Mouse (Mus musculus): ENCODE results near the gene Fam13a.

The Fam13a gene

GRCm38 (mm10) chr6:58998528-58998927 lies 25.8 kb downstream of the Fam13a start:
- no peak for DNase-seq

DNA sequence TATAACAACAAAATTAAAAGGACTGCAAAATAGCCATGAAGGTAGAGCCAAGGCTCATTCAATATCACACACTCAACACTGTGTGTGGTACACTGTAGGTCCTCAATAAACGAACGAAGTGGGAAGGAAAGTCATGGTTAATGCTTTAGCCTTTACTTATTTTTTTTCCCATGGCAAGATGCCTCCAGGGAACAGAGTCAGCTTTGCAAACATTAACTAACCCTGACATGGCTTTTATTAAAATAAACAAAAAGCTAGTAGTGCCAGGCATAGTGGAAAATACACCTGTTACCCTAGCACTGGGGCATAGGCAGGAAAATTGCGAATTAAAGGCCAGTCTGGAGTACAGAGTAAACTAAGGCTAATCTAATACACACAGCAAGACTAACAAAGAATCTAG lies 35.2 kb downstream of the Fam13a start:
- DNase-seq = no peak

GRCm38 (mm10) chr6:58988706-58989105 lies 35.6 kb downstream of the Fam13a start:
- DNase-seq = no peak

DNA sequence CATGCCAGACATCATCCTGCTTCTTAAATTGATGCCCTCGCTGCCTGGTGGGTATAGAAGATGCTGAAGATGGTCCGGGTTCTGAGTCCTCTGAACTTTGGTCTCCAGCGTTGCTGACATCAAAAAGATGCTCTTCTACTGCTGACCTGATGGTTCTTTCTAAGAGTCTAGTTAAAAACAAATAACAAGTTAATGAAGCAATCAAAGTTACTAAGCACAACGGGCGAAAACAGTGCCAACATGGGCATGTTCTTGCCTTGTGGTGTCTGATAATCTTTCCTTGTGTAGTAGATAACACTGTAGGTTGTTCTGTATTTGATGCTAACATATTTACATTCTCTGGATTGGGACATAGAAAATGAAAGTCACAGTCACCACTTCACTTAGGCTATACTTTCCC lies 37.2 kb downstream of the Fam13a start:
- DNase-seq = no peak

- no peak for DNase-seq
These were observed 39.2 kb downstream of the Fam13a start for GRCm38 (mm10) chr6:58985186-58985585.

- no peak for DNase-seq
These were observed 49.1 kb downstream of the Fam13a start for GRCm38 (mm10) chr6:58975249-58975648.

GRCm38 (mm10) chr6:58974428-58974827 lies 49.9 kb downstream of the Fam13a start:
- no peak for DNase-seq

DNA sequence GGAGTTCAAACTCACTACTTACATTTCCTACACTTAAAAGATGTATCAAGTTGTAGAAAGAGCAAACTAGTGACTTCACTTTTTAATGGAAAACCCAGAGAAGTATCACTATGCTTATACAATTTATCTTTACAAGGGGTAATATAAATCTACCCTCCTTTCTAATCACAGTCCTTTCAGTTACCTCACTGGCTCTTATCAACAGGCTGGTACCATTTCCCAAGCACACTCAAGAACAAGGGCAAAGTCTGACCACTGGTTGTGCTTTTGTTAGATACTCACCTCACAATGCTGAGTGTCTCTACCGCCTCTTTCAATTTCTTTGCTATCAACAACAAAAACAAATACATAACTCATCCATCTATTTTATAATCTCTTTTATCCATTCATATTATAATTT lies 51.5 kb downstream of the Fam13a start:
- DNase-seq = no peak

- peak; percentile 23 to 41 for DNase-seq
These were observed 56.1 kb downstream of the Fam13a start for GRCm38 (mm10) chr6:58968272-58968671.

GRCm38 (mm10) chr6:58965071-58965831 lies 59.1 kb downstream of the Fam13a start:
- peak in 1 of 2 experiments; percentile 13 for DNase-seq

- DNase-seq = no peak
These were observed 59.8 kb downstream of the Fam13a start for GRCm38 (mm10) chr6:58964565-58964964.

GRCm38 (mm10) chr6:58964091-58964490 lies 60.3 kb downstream of the Fam13a start:
- no peak for DNase-seq

DNA sequence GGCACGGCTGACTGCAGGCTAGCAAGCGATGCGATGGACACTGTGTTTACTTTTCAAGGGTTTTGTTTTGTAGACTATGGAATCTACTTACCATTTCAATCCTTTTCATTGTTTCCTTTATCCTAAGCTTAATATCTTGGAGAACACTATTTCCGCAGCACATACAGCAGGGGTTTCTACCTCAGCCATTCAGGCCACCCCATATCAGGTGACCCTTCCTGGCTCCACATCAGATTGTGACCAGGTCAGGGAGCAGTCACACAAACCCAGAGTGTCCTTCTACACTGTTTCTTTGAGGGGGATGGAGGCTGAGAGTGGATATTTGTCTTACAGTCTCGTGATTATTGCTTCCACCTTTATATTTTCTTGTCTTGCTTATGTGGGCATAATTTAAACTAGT lies 61.7 kb downstream of the Fam13a start:
- DNase-seq = no peak

DNA sequence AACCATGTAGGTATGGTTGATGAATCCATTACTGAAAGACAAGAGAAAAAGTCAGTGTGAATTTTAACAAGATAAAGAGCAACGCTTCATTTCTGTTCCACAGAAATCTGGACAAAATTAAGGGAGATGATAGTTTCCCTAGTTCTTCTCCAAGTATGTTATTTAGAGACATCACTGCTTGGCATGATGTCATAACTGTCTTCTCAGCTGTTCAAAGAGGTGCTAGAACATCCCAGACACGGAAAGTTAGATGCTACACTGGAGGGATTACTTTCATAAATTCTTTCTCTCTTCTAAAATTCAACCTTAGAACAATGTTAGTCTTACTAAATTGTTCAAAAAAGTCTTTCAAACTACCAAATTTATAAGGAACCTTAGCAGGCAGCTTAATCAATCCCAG lies 63.8 kb downstream of the Fam13a start:
- no peak for DNase-seq

DNA sequence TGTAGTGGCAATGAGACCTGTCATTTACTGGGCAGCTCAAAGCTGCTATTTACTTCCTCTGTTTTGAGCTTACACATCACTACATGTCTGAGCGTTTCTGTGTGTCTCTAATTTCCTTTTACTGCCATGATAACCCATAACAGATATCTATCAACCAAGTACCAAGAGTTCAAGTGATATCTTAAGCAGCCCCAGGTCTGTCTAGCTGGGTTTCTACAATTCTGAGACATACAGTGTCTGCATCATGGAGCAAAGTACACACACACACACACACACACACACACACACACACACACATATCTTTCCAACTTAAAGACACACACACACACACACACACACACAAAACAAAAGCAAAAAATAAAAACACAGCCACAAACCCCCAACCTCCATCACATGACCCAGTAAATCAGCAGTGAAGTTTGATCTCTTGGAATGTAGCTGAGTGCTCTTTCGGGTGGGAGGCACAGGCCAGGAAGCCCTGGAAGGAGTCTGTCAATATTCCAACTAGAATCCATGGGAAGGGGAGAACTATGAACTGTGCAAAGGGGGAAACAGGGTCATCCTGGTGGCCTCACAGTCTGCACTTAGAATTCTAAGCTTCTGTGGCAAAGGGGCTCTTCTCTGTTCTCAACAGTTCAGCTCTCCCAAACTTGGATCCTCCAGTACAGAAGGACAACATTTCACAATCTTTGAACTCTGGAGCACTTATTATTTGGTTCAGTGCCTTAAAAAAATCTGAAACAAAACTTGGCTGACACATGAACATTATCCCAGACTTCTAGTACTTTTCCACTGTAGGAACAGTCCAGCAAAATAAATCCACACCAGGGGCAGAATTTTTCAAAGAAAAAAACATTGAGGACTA lies 73.0 kb downstream of the Fam13a start:
- DNase-seq = peak in 1 of 2 experiments; percentile 13

DNA sequence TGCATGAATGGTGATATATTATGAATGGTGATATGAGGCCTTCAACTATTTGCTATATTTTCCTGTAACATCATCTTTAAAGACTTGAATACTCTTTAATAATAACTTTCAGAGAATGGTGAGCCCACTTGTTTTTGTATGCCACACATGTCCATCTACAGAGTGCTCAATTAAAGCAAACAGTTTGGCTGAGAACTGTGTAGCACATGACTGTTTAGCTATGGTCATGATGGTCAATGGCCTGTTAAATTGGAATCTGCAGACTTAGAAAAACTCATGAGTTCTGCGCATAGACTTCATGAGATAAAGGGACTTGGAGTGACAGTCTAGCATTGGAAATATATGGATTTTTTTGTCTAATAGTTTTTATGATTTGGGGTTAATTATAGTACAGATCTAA lies 73.9 kb downstream of the Fam13a start:
- no peak for DNase-seq

DNA sequence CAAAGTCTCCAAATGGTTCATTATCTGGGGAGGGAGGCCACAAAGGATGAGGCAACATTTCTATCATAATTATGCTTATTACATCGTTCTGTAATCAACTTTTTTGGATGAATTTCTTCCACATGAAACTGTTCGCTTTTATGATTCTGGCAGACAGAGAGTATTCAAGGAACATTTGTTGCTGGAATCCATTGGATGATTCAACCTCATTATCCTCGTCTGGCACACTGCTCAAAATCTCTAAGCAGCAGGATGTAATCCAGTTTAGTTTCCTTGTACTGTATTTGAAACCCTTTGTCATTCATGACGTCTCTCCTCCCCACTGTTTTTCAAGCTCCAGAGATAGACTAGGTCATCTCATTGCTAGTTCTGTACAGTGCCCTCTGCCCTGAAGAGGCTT lies 77.5 kb downstream of the Fam13a start:
- DNase-seq = no peak

GRCm38 (mm10) chr6:58946246-58946645 lies 78.1 kb downstream of the Fam13a start:
- DNase-seq = no peak

DNA sequence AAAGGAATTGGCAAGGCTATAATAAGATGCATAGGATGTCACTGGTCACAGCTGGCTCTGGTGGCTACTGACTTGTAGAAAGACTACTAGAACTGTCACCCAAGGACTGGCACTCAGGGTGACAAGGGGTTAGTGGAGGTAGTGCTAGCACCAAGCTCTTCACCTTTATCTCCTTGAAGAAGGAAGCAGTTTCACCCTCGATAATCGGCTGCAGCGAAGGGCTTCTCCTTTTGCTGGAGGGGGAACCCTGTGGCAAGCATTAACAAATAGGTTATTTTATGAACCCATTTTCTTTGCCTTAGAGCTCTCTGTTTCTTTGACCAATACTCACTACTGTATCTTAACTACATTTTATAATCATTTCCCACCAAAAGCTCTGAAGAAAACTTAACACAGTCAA lies 80.4 kb downstream of the Fam13a start:
- DNase-seq = no peak

DNA sequence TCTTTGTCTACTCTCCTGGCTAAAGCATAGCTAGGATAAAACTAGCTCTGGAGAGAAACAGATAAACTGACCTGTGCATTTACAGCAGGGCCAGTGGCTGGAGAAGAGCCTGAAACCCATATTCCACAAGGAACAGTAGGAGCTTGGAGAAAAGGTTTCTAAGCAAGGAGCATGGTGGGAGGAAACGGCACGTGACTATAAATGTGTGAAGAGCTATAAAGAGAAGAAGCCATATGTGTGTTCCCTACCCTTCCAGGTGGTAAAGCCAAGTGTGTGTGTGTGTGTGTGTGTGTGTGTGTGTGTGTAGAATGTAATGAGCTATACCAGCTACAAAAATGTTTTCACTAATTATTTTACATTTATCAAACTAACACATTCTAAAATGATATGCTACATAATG lies 82.1 kb downstream of the Fam13a start:
- no peak for DNase-seq

DNA sequence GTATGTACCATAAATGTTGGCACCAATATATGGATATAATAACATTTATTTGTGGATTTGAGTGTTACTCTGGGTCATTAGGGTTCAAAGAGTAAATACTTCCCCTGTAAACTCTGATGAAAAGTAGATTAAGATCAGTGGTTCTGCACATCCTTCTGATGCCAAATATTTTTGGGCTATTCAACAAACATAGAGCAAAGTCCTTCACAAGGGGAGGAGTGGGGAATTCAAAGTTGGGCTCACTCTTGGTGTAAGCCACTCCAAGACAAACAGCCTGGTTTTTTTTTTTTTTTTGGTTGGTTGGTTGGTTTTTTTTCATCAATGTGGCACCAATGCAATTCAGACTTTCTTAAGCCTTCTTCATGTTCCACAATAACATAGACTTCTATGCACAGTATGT lies 86.6 kb downstream of the Fam13a start:
- DNase-seq = no peak

GRCm38 (mm10) chr6:58934144-58934543 lies 90.2 kb downstream of the Fam13a start:
- no peak for DNase-seq

DNA sequence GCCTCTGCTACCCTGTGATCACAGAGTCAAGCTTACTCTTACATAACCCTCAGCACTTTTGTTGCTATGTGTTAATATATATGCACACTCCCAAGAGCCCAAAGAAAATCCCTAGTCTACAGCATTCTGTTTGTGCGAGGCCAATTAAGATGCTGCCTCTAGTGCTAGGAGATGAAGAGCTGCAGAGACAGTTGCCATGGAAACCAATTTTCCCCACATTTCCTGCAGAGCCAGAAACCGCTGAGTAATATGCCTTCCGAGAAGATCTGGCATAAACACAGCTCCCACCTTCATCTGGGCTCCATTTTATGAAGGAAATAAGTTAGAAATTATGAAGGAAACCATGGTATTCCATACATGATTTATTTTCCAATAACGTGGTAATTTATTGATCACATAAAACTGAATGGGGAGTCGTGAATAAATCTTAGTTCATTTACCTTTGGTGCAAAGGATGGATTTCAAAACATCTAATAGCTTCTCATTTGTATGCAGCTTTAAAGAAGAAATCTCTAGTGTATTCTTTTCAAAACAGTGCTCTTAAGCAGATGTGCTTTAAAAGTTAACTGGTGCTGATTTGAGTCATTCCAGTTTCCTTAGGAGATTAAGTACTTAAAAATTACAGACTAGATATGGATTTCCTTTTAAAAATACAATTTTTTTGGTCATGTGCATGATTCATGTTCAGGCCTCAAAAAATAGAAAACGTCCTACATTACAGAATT lies 91.0 kb downstream of the Fam13a start:
- no peak for DNase-seq
